Mouse (Mus musculus): ENCODE measurements around the gene Uchl3.

- TF ChIP-seq CTCF (IDR thresholded peaks at IDR 0.05; ENCODE audit: borderline replicate concordance, insufficient read depth, low read depth, low read length) (no peak), POLR2A (IDR thresholded peaks at IDR 0.05; ENCODE audit: borderline replicate concordance, insufficient read depth, low read length) (no peak)
These were observed 45.9 kb upstream of the Uchl3 start for GRCm38 (mm10) chr14:101607631-101608518.

All from cerebellum, adult 2 months (tissue).